Mouse (Mus musculus): ENCODE results near the gene Cnr1.

The Cnr1 gene

DNA sequence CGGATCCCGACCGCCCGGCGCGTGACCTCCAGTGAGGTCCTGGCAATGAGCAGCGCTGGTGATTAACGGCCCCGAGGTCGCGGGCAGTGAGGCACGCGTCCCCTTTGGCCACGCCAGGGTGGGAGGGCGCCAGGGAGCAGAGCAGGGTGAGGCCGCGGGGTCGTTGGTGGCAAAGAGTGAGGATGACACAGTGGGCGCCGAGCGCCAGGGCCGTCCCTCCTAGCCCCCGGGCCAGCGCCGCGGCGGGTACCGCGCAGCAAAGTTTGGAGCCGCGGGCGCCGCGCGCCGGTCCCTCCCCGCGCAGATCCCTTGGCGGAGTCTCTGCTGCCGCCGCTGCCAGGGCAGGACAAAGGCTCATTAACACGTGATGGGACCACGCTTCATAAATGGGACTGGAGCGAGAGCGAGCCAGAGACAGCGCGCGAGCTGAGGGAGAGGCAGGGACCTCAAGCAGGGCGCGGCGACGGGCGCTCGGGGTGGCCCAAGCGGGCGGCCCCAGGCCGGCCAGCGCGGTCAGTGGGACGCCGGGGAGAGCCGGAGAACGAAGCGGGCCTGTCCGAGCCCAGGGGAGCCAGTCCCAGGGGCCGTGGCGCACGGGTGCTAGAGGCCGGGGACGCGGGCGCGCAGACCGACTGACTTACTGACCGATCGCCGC, at the start of gene Cnr1:
Gene Cnr1, plus strand, starts transcription at position 360 of the 655 bp plus-strand sequence.
- in situ Hi-C loops (cut with MseI, MboI), result no loop called here

DNA sequence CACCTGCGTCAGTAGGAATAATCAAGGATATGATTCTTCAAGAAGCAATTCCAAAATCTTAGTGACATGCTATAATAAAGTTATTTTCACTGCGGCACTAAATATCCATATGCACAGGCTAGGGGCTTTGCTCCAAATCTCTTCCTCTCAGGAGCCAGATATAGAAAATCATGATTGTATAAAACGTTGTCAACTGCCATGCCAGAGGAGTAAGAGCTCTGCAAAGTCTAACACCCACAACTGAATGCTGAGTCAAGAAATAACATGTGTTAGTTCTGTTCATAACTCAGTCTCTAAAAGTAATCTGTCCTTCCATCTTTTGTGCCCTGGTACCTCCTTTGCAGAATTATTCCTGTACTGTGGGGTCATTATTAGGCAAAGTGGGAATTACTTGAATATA, 44.4 kb upstream of the Cnr1 start:
- in situ Hi-C loops (cut with MseI, MboI), result no loop called here

- in situ Hi-C loops (cut with MseI, MboI), result no loop called here
These were observed 38.4 kb upstream of the Cnr1 start for GRCm38 (mm10) chr4:33886026-33886425.

- in situ Hi-C loops (cut with MseI, MboI), result no loop called here
These were observed 34.4 kb upstream of the Cnr1 start for GRCm38 (mm10) chr4:33889976-33890375.

GRCm38 (mm10) chr4:33892178-33892869, 32.1 kb upstream of the Cnr1 start:
- in situ Hi-C loops (cut with MseI, MboI), result no loop called here

- in situ Hi-C loops (cut with MseI, MboI), result no loop called here
These were observed 30.6 kb upstream of the Cnr1 start for GRCm38 (mm10) chr4:33893841-33894240.

GRCm38 (mm10) chr4:33895046-33895445, 29.3 kb upstream of the Cnr1 start:
- in situ Hi-C loops (cut with MseI, MboI), result no loop called here

- in situ Hi-C loops (cut with MseI, MboI), result no loop called here
These were observed 28.9 kb upstream of the Cnr1 start for GRCm38 (mm10) chr4:33895491-33895890.

- in situ Hi-C loops (cut with MseI, MboI), result no loop called here
These were observed 22.7 kb upstream of the Cnr1 start for GRCm38 (mm10) chr4:33901659-33902058.

- in situ Hi-C loops (cut with MseI, MboI), result no loop called here
These were observed 20.5 kb upstream of the Cnr1 start for GRCm38 (mm10) chr4:33903812-33904340.

DNA sequence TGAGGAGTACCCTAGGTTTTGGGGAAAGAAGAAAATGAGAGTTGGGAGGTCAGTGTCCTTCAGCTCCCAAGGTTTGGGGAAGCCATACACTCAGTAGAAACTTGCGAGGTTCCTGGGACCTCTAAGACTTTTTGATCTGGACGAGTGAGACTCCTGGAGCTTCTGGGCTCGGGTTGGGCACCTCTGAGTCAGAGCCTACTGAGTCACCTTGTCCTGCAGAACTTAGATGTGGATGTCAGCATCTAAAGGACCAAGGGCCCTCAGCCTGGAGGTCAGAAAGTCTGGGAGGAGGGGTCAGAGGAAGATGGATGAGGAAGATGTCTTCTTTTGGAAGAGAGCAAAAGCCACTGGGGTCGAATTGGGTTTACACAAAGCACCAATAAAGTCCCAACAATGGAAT, 19.6 kb upstream of the Cnr1 start:
- in situ Hi-C loops (cut with MseI, MboI), result no loop called here

- in situ Hi-C loops (cut with MseI, MboI), result no loop called here
These were observed 15.6 kb upstream of the Cnr1 start for GRCm38 (mm10) chr4:33908786-33909185.

DNA sequence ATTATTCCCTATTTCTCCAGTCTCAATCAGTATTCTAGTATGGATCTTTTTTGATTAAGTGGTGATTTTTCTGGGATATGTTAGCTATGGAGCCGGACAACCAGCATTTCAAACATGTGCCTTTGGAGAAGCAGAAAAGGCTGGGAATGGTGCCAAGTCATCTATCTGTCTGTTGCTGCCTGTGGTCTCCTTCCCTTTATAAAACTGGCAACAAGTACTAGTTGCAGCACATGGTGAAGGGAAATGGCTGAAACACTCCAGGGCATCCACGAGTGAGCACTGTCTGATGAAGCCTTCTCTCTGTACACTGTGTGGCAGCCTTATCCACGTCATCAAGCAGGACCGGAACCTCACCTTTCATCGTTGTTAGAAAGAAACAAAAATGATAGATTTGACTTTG, 8.7 kb upstream of the Cnr1 start:
- in situ Hi-C loops (cut with MseI, MboI), result no loop called here

GRCm38 (mm10) chr4:33920807-33921206, 3.6 kb upstream of the Cnr1 start:
- in situ Hi-C loops (cut with MseI, MboI), result no loop called here

- in situ Hi-C loops (cut with MseI, MboI), result no loop called here
These were observed 1.1 kb upstream of the Cnr1 start for GRCm38 (mm10) chr4:33923151-33923760.

- in situ Hi-C loops (cut with MseI, MboI), result no loop called here
These were observed 596 bp upstream of the Cnr1 start for GRCm38 (mm10) chr4:33923761-33924233.

GRCm38 (mm10) chr4:33924889-33925245, 474 bp downstream of the Cnr1 start:
- in situ Hi-C loops (cut with MseI, MboI), result no loop called here

DNA sequence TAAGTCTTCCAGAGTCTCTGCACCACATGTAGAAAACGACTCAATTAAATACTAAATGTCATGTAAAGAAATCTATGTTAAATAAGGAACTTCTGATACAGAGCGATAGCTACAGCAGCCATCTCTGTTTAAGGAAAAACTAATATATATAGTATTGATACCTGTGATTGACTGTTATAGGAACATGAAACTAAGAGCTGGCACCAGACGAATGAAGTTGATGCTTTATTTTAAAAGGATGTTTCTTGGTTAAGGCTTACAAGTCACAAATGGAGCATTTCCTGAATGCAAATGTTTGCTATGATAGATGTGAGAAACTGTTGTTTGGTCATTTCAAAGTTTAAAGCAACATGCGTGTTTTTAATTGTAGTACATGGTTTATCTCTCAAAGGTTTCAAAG, 1.1 kb downstream of the Cnr1 start:
- in situ Hi-C loops (cut with MseI, MboI), result no loop called here

DNA sequence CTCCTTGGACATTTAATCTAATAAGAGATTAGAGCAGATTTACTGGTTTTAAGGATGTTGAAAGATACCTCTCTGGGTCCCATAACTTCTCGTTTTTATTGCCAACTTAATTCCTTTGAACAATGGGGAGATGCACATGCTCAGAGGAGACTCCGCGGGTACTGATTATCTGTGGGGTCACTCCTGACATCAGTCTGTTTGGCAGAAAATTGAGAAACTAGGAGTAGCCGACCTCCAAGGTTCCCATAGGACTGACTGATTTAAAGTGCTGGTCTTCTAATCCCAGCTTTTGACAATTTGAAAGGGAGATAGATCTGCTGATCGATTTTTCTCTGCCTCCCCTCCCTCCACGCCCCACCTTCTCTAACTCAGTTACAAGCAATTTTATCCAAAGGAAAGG, 1.6 kb downstream of the Cnr1 start:
- in situ Hi-C loops (cut with MseI, MboI), result no loop called here

DNA sequence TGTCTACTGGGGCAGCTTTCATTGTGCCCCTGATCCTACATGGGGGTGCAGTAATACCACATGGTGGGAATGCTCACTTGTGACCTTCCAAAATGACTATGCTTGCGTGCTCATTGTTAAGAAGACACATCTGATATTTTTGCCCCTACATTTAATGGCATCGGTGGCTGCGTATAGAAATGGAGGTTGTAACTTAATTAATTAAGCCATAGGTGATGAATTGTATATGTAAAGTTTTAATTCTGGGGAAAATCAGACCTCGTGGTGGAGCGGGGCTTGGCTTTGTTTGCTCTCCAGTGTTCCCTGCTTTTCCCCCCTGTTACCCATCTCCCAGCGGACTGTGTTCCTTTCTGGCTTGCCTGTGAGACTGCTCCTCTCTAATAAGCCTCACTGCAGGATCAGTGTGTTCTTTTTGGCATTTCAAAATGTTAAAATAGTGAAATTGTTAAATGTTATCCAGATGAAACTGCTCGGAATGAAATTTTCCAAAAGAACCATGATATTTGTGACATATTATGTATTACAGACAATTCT, 2.4 kb downstream of the Cnr1 start:
- in situ Hi-C loops (cut with MseI, MboI), result no loop called here

- in situ Hi-C loops (cut with MseI, MboI), result no loop called here
These were observed 3.3 kb downstream of the Cnr1 start for GRCm38 (mm10) chr4:33927644-33928043.

DNA sequence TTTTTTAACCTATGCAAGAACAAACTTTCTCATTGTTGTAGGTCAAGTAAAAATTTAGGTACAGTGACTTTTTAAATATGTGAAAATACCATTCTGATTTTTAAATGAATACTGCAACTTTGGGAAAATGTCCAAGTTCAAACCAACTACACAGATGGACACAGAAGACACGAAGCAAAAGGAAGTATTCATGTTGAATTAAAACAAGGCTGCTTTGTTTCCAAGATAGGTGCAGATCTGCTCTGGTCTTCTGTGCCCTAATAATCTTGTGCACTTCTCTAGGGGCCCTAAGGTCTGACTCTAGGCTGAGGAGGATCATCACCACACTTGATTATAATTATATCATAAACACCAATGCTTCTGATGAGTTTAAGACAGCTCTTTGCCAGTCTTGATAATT, 4.1 kb downstream of the Cnr1 start:
- in situ Hi-C loops (cut with MseI, MboI), result no loop called here

DNA sequence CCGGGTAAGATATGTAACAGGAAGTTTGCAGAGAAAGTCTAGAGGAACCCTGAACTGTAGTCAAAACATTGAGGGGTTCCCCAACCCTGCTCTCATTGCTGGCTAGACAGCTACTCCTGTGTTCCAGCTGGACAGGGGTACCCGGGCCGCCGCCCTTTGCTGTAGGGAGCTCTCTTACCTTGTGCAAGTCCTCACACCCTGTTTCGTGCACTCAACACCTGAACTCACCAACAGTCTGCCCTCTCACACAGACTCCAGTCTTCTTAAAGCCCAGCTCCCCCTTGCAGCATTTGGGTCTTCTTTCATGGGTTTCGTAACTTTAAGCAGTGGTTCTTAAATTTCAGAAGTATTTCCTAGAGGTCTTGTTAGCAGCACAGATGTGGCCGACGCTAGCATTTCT, 7.0 kb downstream of the Cnr1 start:
- in situ Hi-C loops (cut with MseI, MboI), result no loop called here

All from mouse trophoblast stem cell (cell line).